Mouse (Mus musculus) macrophage (primary cell): Measurements from ENCODE around the gene Rasgrp2. TPM values are rescaled to one million over a fixed set of nuclear protein-coding genes. Genes with fewer than 3 reads are reported as not detected.

Source experiments
- H3K27ac ChIP-seq: fragments of 350-480 bp; formaldehyde crosslinking; 2 replicates; pipeline ENCODE4 v1.9.0; 2021
- H3K36me3 ChIP-seq: fragments of 350-480 bp; formaldehyde crosslinking; 2 replicates; pipeline ENCODE4 v1.9.0; 2021; ENCODE audit errors: inconsistent target
- H3K4me3 ChIP-seq: fragments of 350-480 bp; formaldehyde crosslinking; 2 replicates; pipeline ENCODE4 v1.9.0; 2021; ENCODE audit errors: inconsistent target
- H3K79me2 ChIP-seq: fragments of 350-480 bp; formaldehyde crosslinking; 2 replicates; pipeline ENCODE4 v1.9.0; 2021; ENCODE audit errors: inconsistent target
- WGBS: methylation state at CpG from one replicate; pipeline ENCODE4 v1.1.7; 2026; ENCODE audit warnings: inconsistent platforms; ENCODE audit not compliant: missing documents; 5-methylcytosine and 5-hydroxymethylcytosine counted together
- polyA plus RNA-seq: library from polyadenylated mRNA; stranded (reverse); fragments of 250-400 nt; gene quantifications from 3 replicates; pipeline ENCODE4 v1.2.4, GENCODE M21; 2018; ENCODE audit warnings: inconsistent platforms

Rasgrp2 gene
- polyA plus RNA-seq, 1 experiment from 2014 or later: 11.4 TPM

DNA sequence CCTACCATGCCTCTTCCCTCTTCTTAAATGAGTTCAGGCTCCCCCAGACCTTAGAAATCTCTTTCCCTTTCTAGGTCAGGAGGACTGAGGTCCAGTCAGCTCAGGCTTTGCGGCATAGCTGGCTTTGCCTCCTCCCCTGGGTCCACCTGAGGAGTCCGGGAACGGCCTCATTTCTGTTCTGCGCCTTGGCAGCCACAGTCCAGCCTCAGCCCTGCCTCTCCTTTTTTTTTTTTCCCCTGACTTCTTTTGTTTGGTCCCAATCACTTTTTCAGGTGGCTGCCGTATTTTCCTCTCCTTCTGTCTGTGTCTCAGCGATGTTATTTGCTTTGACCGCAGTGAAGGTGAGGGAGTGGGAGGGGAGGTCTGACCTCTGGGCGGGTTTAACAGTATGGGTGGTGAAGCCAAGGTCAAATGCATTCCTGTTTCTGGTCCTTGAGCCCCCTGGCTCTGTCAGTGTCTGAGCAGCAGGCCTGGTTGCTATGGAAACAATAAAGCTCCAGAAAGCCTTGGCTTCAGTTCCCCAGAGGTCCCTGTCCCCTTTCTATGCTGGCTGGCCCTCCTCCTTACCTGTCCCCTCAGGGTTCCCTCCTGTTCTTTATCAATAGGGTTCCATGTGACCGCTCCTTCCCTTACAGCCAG lies 53.7 kb downstream of the Rasgrp2 start:
- WGBS: 91% methylated on average over 9 of the region's 9 CpGs
- no peak overlapping the region for H3K27ac ChIP-seq
- no peaks in the 10 kb centered on the region for H3K79me2 ChIP-seq
- H3K36me3 ChIP-seq: no peaks in the 10 kb centered on the region
- H3K4me3 ChIP-seq: no peak overlapping the region

DNA sequence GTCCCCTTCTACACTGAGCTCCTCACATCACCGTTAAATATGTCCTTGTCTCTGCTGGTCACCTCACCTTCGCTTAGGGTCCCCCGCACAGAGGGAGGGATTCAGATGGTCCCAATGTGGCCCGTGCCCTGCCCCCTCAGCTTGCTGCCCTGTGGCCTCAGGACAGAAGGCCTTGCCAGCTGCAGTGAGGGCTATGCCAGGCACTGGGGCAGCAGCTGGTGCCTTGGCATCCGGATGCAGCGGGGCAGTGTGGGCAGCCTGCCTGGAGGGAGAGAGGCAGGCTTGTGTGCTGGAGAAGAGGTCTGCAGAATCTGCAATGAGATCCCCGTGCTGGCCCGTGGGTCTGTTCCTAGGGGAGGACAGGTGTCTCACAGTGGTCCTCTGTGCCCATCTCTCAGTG lies 54.2 kb downstream of the Rasgrp2 start:
- H3K27ac ChIP-seq: no peak overlapping the region
- H3K79me2 ChIP-seq: no peaks in the 10 kb centered on the region
- 95% methylated on average over 8 of the region's 8 CpGs for WGBS
- no peak overlapping the region for H3K4me3 ChIP-seq
- H3K36me3 ChIP-seq: no peaks in the 10 kb centered on the region

DNA sequence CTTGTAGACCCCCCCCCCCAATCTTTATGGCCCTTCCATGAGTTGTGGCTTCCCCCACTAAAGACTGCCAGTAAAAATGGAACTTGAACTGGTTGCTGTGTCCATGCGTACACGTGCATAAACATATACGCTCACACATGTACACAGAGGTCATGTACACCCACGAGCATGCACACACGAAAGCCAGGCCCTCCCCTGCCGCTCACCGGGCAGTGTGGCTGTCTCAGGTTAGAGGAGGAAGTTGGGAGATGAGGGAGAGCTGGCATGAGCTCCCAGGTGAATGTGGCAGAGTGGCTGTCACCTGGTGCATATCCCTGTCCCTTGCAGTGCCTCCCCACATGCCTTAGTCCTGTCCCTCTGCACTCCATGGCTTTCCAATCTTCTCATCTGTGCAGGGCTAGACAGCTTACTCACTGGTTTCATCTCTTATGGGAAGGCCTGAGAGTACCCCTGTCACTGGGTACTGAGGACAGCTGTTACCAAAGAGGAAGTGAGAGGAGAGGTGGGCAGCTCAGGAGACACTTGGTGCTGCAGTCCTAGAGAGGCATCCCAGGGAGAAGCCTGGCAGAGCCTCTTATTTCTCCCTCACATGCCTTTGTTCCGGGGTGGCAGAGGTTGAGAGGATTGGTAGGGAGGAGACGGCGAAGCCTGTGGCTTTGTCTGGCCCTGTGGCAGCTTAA lies 55.0 kb downstream of the Rasgrp2 start:
- H3K4me3 ChIP-seq: no peak overlapping the region
- no peak overlapping the region for H3K27ac ChIP-seq
- WGBS: 71% methylated on average over 10 of the region's 10 CpGs
- H3K79me2 ChIP-seq: no peaks in the 10 kb centered on the region
- H3K36me3 ChIP-seq: no peaks in the 10 kb centered on the region

DNA sequence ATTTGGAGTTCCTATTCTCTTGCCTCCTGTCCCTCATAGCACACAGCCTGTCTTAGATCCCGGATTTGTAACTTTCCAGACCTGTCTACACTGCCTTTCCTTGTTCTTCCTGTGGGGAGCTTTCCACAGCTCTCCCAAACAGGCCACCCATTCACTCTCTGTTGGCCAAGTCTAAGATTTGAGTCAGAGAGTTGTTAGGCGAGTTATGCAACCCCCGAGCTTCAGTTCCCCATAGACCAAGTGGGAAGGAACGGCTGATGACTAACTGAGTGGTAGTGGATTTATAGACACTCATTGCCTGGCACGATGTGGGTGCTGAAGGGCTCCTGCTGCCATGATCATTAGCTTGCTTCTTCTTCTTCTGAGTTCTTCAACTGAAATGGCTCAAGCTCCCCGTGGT lies 60.4 kb downstream of the Rasgrp2 start:
- WGBS: 14% methylated on average over 6 of the region's 6 CpGs
- H3K27ac ChIP-seq: no peak overlapping the region
- H3K79me2 ChIP-seq: no peaks in the 10 kb centered on the region
- H3K4me3 ChIP-seq: no peak overlapping the region
- no peaks in the 10 kb centered on the region for H3K36me3 ChIP-seq

DNA sequence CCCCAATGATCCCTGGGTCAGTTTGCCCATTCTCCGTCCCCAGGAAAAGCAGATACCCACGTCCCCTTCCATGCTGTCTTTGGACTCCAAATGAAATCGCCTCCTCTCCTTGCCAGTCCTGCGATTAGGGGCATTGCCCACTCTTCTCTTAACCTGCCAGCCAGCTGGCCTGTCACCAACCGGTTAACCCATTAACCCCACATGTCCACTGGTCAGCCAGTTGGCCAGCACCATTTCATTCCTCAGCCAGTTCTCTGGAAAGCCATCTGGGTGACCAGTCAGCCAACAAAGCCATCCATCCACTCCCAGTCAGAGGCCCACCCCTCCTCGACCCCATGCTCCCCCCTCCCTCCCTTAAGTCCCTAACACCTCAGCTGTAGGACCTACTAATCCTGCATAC lies 63.7 kb downstream of the Rasgrp2 start:
- H3K36me3 ChIP-seq: no peaks in the 10 kb centered on the region
- H3K79me2 ChIP-seq: no peaks in the 10 kb centered on the region
- 88% methylated on average over 6 of the region's 6 CpGs for WGBS
- H3K4me3 ChIP-seq: no peak overlapping the region
- no peak overlapping the region for H3K27ac ChIP-seq

DNA sequence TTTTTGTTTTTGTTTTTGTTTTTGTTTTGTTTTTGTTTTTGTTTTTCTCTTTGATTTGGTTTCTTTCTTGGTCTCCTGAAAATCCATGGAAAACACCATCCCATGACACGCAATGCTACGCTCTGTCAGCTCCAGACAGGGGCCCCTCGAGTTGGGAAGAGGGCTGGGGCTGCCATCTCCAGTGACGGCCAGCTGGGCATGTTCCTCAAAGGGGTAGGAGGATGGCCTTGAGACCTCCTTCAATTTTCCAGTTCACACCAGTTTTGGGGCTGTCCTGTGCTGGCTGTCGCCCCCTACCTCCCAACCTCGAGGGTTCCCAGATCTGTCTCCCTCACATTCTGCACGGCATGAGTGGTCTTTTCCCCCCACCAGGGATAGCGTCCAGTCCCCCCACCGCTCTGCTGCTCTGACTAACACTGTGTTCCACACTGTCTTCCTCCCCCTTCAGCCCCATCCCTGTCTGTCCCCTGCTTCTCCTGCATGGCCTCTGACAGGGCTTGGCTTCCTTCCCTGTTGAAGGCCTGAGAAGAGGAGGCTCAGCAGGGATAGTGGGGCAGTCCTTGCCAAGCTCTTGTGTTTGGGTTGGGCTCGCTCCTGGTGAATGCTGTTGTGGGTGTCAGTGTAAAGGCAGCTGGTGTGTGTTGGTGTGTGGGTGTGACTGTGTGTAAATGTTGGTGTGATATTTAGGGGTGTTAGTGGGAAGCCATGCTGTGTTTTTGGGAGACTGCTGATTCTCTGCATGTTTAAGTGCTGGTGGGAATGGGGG lies 65.3 kb downstream of the Rasgrp2 start:
- no peak overlapping the region for H3K27ac ChIP-seq
- H3K4me3 ChIP-seq: no peak overlapping the region
- no peaks in the 10 kb centered on the region for H3K79me2 ChIP-seq
- 80% methylated on average over 10 of the region's 10 CpGs for WGBS
- no peaks in the 10 kb centered on the region for H3K36me3 ChIP-seq

Other genes starting within 250 kb of the Rasgrp2 start
- 0.11 TPM in 1 of 3 replicates, not detected in the others for gene Majin, start 215.0 kb upstream of the Rasgrp2 start, polyA plus RNA-seq
- gene Gpha2, start 173.0 kb upstream of the Rasgrp2 start, polyA plus RNA-seq: not detected in 3 replicates
- 11.2 to 16.0 TPM (median 14.6 TPM) in 3 replicates for gene Ppp2r5b, start 163.5 kb upstream of the Rasgrp2 start, polyA plus RNA-seq
- 8.9 to 17.0 TPM (median 9.9 TPM) in 3 replicates for gene Atg2a, start 157.7 kb upstream of the Rasgrp2 start, polyA plus RNA-seq
- gene Ehd1, start 122.6 kb upstream of the Rasgrp2 start, polyA plus RNA-seq: 42.9 to 146 TPM (median 81.6 TPM) in 3 replicates
- 1.3 to 3.5 TPM (median 2.8 TPM) in 3 replicates for gene Cdc42bpg, start 92.9 kb upstream of the Rasgrp2 start, polyA plus RNA-seq
- gene Men1, start 64.4 kb upstream of the Rasgrp2 start, polyA plus RNA-seq: 16.4 to 22.0 TPM (median 21.4 TPM) in 3 replicates
- 6.8 to 15.8 TPM (median 8.5 TPM) in 3 replicates for gene Map4k2, start 58.2 kb upstream of the Rasgrp2 start, polyA plus RNA-seq
- 95.2 to 156 TPM (median 120 TPM) in 3 replicates for gene Sf1, start 35.6 kb upstream of the Rasgrp2 start, polyA plus RNA-seq
- gene Pygm, start 14.9 kb upstream of the Rasgrp2 start, polyA plus RNA-seq: 0.21 to 0.59 TPM (median 0.39 TPM) in 3 replicates
- gene Nrxn2, start 19.4 kb downstream of the Rasgrp2 start, polyA plus RNA-seq: not detected in 3 replicates
- gene Slc22a12, start 143.7 kb downstream of the Rasgrp2 start, polyA plus RNA-seq: not detected in 3 replicates